ENCODE assay signal across 26 mouse cellular contexts in genomic region chr7:140121338-140121910, GRCm38 (mm10). TPM values are rescaled to one million over a fixed set of nuclear protein-coding genes. Genes with fewer than 3 reads are reported as not detected.
DNase-seq lines count a peak whose midpoint lies in the region; ATAC-seq and TF ChIP-seq lines count a peak whose summit lies in the region.
"Had no signal": no experiment of that assay in that cellular context is flagged by ENCODE, and none has a peak within 500 bp of the region (broad histone marks: within the 10 kb centered on the region; RNA-seq: fewer than 3 reads in every experiment).

No protein-coding gene starts in this region.

- H3K4me3 ChIP-seq in intestine, embryonic 16.5 days (ENCODE audit: low read length) = no peak overlapping the region
- no peak overlapping the region for H3K4me3 ChIP-seq in intestine, embryonic 15.5 days (replicated peaks)
- no peak overlapping the region for H3K4me3 ChIP-seq in CH12.LX (replicated peaks in 1 of 3; ENCODE audit: low read depth in 2 of 3, low read length in 2 of 3, poor library complexity in 1 of 3)
- no peak overlapping the region for H3K4me3 ChIP-seq in stomach, embryonic 15.5 days (replicated peaks)
- H3K4me3 ChIP-seq: embryonic facial prominence, embryonic 10.5 days; forebrain, embryonic 13.5 days; heart, embryonic 13.5 days had no signal

- DNase-seq in 3T3-L1 (ENCODE audit: low read depth, low spot score) (peak; percentile 60), CH12.LX (ENCODE audit: extremely low read depth) (no peak)
- no peak for DNase-seq in lung, postnatal 4 days
- no peak for DNase-seq in left cerebral cortex, postnatal 10 days (ENCODE audit: extremely low spot score in 1 of 2, low spot score in 2 of 2)
- no peak for DNase-seq in ovary, postnatal 10 days (ENCODE audit: low spot score)
- DNase-seq: adrenal gland, adult 2 months; adrenal gland, postnatal 36 days; cerebellum, adult 2 months; cerebellum, postnatal 10 days; forebrain, postnatal 0 days; gastrocnemius, postnatal 14 days; heart, adult 11 months; heart, postnatal 36 days had no signal

- dilution Hi-C loops in CH12.LX (cut with MboI; ENCODE audit: extremely low pct_ligation_motif_present, extremely low pct_unique_long_range_greater_than_20kb, low sequenced_read_pairs) = no loop called here

- H3K9ac ChIP-seq in intestine, embryonic 16.5 days (ENCODE audit: low read depth, low read length) = no peak overlapping the region
- H3K9ac ChIP-seq in intestine, embryonic 15.5 days = no peak overlapping the region
- no peak overlapping the region for H3K9ac ChIP-seq in CH12.LX (ENCODE audit: insufficient read depth, low read depth)
- no peak overlapping the region for H3K9ac ChIP-seq in stomach, embryonic 15.5 days
- H3K9ac ChIP-seq: forebrain, embryonic 13.5 days; forebrain, postnatal 0 days; heart, embryonic 13.5 days had no signal

- no peak for ATAC-seq in intestine, embryonic 16.5 days
- no peak for ATAC-seq in intestine, embryonic 15.5 days
- ATAC-seq in stomach, embryonic 15.5 days (ENCODE audit: insufficient read depth, low FRiP score, low read depth) = peak; percentile 54
- ATAC-seq: activated CD4-positive, CD25-positive, alpha-beta regulatory T cell, adult 4 months; CD4-positive, CD25-positive, alpha-beta regulatory T cell, adult 4 months; forebrain, embryonic 13.5 days; forebrain, postnatal 0 days; hindbrain, embryonic 16.5 days; Patski had no signal

- no peak for TF ChIP-seq RAD21 in CH12.LX (IDR thresholded peaks at IDR 0.05; ENCODE audit: low read depth, low read length)

- TF ChIP-seq POLR2A in CH12.LX (IDR thresholded peaks at IDR 0.05; ENCODE audit: low read depth, low read length) = no peak

- peaks cover 5% of the 10 kb centered on the region for H3K4me1 ChIP-seq in intestine, embryonic 16.5 days (ENCODE audit: control insufficient read depth, insufficient read depth, low read length)
- H3K4me1 ChIP-seq in intestine, embryonic 15.5 days (replicated peaks) = peaks cover 5% of the 10 kb centered on the region
- H3K4me1 ChIP-seq in CH12.LX (ENCODE audit: control insufficient read depth in 1 of 2, insufficient read depth in 2 of 2) = peaks cover 18 to 70% of the 10 kb centered on the region in 2 experiments
- H3K4me1 ChIP-seq in stomach, embryonic 15.5 days = peaks cover 5% of the 10 kb centered on the region; the same call in 1 of the 2 replicates

- no peaks in the 10 kb centered on the region for H3K9me3 ChIP-seq in intestine, embryonic 16.5 days (ENCODE audit: control insufficient read depth, low read length)
- no peaks in the 10 kb centered on the region for H3K9me3 ChIP-seq in intestine, embryonic 15.5 days
- H3K9me3 ChIP-seq in CH12.LX (replicated peaks; ENCODE audit: low read length) = no peaks in the 10 kb centered on the region
- no peaks in the 10 kb centered on the region for H3K9me3 ChIP-seq in stomach, embryonic 15.5 days
- H3K9me3 ChIP-seq: embryonic facial prominence, embryonic 10.5 days; forebrain, embryonic 13.5 days; heart, embryonic 13.5 days had no signal

- no peaks in the 10 kb centered on the region for H3K27me3 ChIP-seq in intestine, embryonic 16.5 days (replicated peaks; ENCODE audit: control insufficient read depth, insufficient read depth, low read length)
- no peaks in the 10 kb centered on the region for H3K27me3 ChIP-seq in intestine, embryonic 15.5 days (replicated peaks)
- H3K27me3 ChIP-seq in CH12.LX (replicated peaks) = no peaks in the 10 kb centered on the region
- no peaks in the 10 kb centered on the region for H3K27me3 ChIP-seq in stomach, embryonic 15.5 days (replicated peaks)
- H3K27me3 ChIP-seq: forebrain, embryonic 13.5 days; heart, embryonic 13.5 days; Patski had no signal

- no peak overlapping the region for H3K4me2 ChIP-seq in intestine, embryonic 16.5 days (ENCODE audit: low read depth, low read length)
- H3K4me2 ChIP-seq in intestine, embryonic 15.5 days (replicated peaks) = no peak overlapping the region
- peak overlapping the region; percentile 30 for H3K4me2 ChIP-seq in CH12.LX (ENCODE audit: insufficient read depth, low read depth, poor library complexity, severe bottlenecking)
- no peak overlapping the region for H3K4me2 ChIP-seq in stomach, embryonic 15.5 days
- H3K4me2 ChIP-seq: forebrain, embryonic 13.5 days; heart, embryonic 13.5 days had no signal

- intact Hi-C loops in left cerebral cortex, postnatal 10 days (cut with DNase I) = no loop called here

- TF ChIP-seq EP300 in CH12.LX (IDR thresholded peaks at IDR 0.05; ENCODE audit: low read length) = no peak; the same call in 1 of the 2 replicates

- peak overlapping the region; percentile 26; the same call in 1 of the 2 replicates for H3K27ac ChIP-seq in intestine, embryonic 16.5 days (ENCODE audit: low read length)
- no peak overlapping the region for H3K27ac ChIP-seq in intestine, embryonic 15.5 days
- H3K27ac ChIP-seq in CH12.LX (ENCODE audit: insufficient read depth, low read depth) = peak overlapping the region; percentile 51
- peak overlapping the region; percentile 44; the same call in 1 of the 2 replicates for H3K27ac ChIP-seq in stomach, embryonic 15.5 days
- H3K27ac ChIP-seq: embryonic facial prominence, embryonic 10.5 days; forebrain, embryonic 13.5 days; heart, embryonic 13.5 days had no signal

- no peaks in the 10 kb centered on the region; the same call in none of the 2 replicates for H3K79me2 ChIP-seq in CH12.LX (replicated peaks; ENCODE audit: control insufficient read depth, extremely low read depth, insufficient read depth, poor library complexity, severe bottlenecking)

- 64% methylated on average over 13 of the region's 13 CpGs for WGBS in intestine, embryonic 16.5 days
- WGBS in intestine, embryonic 15.5 days = 63% methylated on average over 13 of the region's 13 CpGs
- 54% methylated on average over 13 of the region's 13 CpGs for WGBS in stomach, embryonic 15.5 days

- TF ChIP-seq CTCF in CH12.LX (conservative IDR thresholded peaks at IDR 0.05 in 1 of 2, IDR thresholded peaks at IDR 0.05 in 1 of 2; ENCODE audit: low read depth in 2 of 2, low read length in 2 of 2) = no peak

- no peaks in the 10 kb centered on the region for H3K36me3 ChIP-seq in intestine, embryonic 16.5 days (ENCODE audit: control insufficient read depth, insufficient read depth, low read length)
- no peaks in the 10 kb centered on the region for H3K36me3 ChIP-seq in intestine, embryonic 15.5 days
- H3K36me3 ChIP-seq in CH12.LX (replicated peaks in 1 of 2; ENCODE audit: control insufficient read depth in 1 of 2, insufficient read depth in 1 of 2, low read length in 1 of 2) = peaks cover 0 to 6% of the 10 kb centered on the region in 2 experiments
- no peaks in the 10 kb centered on the region for H3K36me3 ChIP-seq in stomach, embryonic 15.5 days
- H3K36me3 ChIP-seq: embryonic facial prominence, embryonic 10.5 days; heart, embryonic 13.5 days had no signal

- in situ Hi-C loops in CH12.LX (cut with MboI; ENCODE audit: low pct_ligation_motif_present, low pct_unique_long_range_greater_than_20kb, low sequenced_read_pairs) = no loop called here

TF ChIP-seq in CH12.LX, 34 proteins besides CTCF, POLR2A, EP300 and RAD21 (continues in another document):
- TF ChIP-seq POLR2AphosphoS2 (IDR thresholded peaks at IDR 0.05; ENCODE audit: low read depth, low read length) = no peak
- no peak; the same call in 1 of the 2 replicates for TF ChIP-seq MYC (IDR thresholded peaks at IDR 0.05; ENCODE audit: low read depth, low read length)

RNA-seq across cellular contexts. Expression of gene Echs1, which starts 5.1 kb away (rescaled TPM):
- 216 and 217 TPM in 2 replicates for polyA plus RNA-seq in intestine, embryonic 16.5 days (2015; fragmentation: Nextera tagmentation; extraction: Ambion mirVana)
- polyA plus RNA-seq in intestine, embryonic 15.5 days (2015; fragmentation: Nextera tagmentation; extraction: Ambion mirVana) = 183 and 188 TPM in 2 replicates
- total RNA-seq in CH12.LX (2012; rRNA removed) (39.8 and 43.3 TPM in 2 replicates), CH12.LX (2014; rRNA removed) (72.0 and 74.4 TPM in 2 replicates)
- 43.8 and 47.8 TPM in 2 replicates for polyA plus RNA-seq in CH12.LX (2012; ENCODE audit: insufficient read length, low read depth)
- 155 and 165 TPM in 2 replicates for polyA plus RNA-seq in stomach, embryonic 15.5 days (2015; fragmentation: Nextera tagmentation; extraction: Ambion mirVana)
- total RNA-seq in left cerebral cortex, postnatal 10 days (2021) = 10 to 100 TPM; 57.3 to 57.5 TPM

RNA-seq across cellular contexts. Expression of gene Paox, which starts 5.8 kb away (rescaled TPM):
- 38.6 and 41.0 TPM in 2 replicates for polyA plus RNA-seq in intestine, embryonic 16.5 days (2015; fragmentation: Nextera tagmentation; extraction: Ambion mirVana)
- polyA plus RNA-seq in intestine, embryonic 15.5 days (2015; fragmentation: Nextera tagmentation; extraction: Ambion mirVana) = 38.3 and 38.4 TPM in 2 replicates
- total RNA-seq in CH12.LX (2012; rRNA removed) (40.0 and 42.3 TPM in 2 replicates), CH12.LX (2014; rRNA removed) (34.5 and 36.6 TPM in 2 replicates)
- polyA plus RNA-seq in CH12.LX (2012; ENCODE audit: insufficient read length, low read depth) = 30.4 and 39.7 TPM in 2 replicates
- polyA plus RNA-seq in stomach, embryonic 15.5 days (2015; fragmentation: Nextera tagmentation; extraction: Ambion mirVana) = 30.6 and 33.7 TPM in 2 replicates
- total RNA-seq in left cerebral cortex, postnatal 10 days (2021) = 1 to 10 TPM; 6.5 to 9.4 TPM
- total RNA-seq: MEL had no signal

RNA-seq across cellular contexts. Expression of gene Mtg1, which starts 15.9 kb away (rescaled TPM):
- 31.1 and 33.3 TPM in 2 replicates for polyA plus RNA-seq in intestine, embryonic 16.5 days (2015; fragmentation: Nextera tagmentation; extraction: Ambion mirVana)
- polyA plus RNA-seq in intestine, embryonic 15.5 days (2015; fragmentation: Nextera tagmentation; extraction: Ambion mirVana) = 24.0 and 27.3 TPM in 2 replicates
- 19.3 and 26.6 TPM in 2 replicates for total RNA-seq in CH12.LX (2012; rRNA removed)
- total RNA-seq in CH12.LX (2014; rRNA removed) = 20.7 and 29.4 TPM in 2 replicates
- polyA plus RNA-seq in CH12.LX (2012; ENCODE audit: insufficient read length, low read depth) = 39.6 and 39.8 TPM in 2 replicates
- 23.5 and 26.9 TPM in 2 replicates for polyA plus RNA-seq in stomach, embryonic 15.5 days (2015; fragmentation: Nextera tagmentation; extraction: Ambion mirVana)
- 10 to 100 TPM; 21.3 to 29.2 TPM for total RNA-seq in left cerebral cortex, postnatal 10 days (2021)

RNA-seq across cellular contexts. Expression of gene Fuom, which starts 19.2 kb away (rescaled TPM):
- 68.2 and 70.7 TPM in 2 replicates for polyA plus RNA-seq in intestine, embryonic 16.5 days (2015; fragmentation: Nextera tagmentation; extraction: Ambion mirVana)
- 53.5 and 59.6 TPM in 2 replicates for polyA plus RNA-seq in intestine, embryonic 15.5 days (2015; fragmentation: Nextera tagmentation; extraction: Ambion mirVana)
- 0.76 and 1.8 TPM in 2 replicates for total RNA-seq in CH12.LX (2012; rRNA removed)
- total RNA-seq in CH12.LX (2014; rRNA removed) = not detected in 2 replicates
- 0.64 and 0.86 TPM in 2 replicates for polyA plus RNA-seq in CH12.LX (2012; ENCODE audit: insufficient read length, low read depth)
- 32.4 and 41.4 TPM in 2 replicates for polyA plus RNA-seq in stomach, embryonic 15.5 days (2015; fragmentation: Nextera tagmentation; extraction: Ambion mirVana)
- 10 to 100 TPM; 22.6 to 30.0 TPM for total RNA-seq in left cerebral cortex, postnatal 10 days (2021)

RNA-seq across cellular contexts. Expression of gene Prap1, which starts 28.2 kb away (rescaled TPM):
- 902 and 1,035 TPM in 2 replicates for polyA plus RNA-seq in intestine, embryonic 16.5 days (2015; fragmentation: Nextera tagmentation; extraction: Ambion mirVana)
- polyA plus RNA-seq in intestine, embryonic 15.5 days (2015; fragmentation: Nextera tagmentation; extraction: Ambion mirVana) = 487 and 598 TPM in 2 replicates
- total RNA-seq in CH12.LX (2012; rRNA removed) (not detected in 2 replicates), CH12.LX (2014; rRNA removed) (not detected in 2 replicates)
- not detected in 2 replicates for polyA plus RNA-seq in CH12.LX (2012; ENCODE audit: insufficient read length, low read depth)
- polyA plus RNA-seq in stomach, embryonic 15.5 days (2015; fragmentation: Nextera tagmentation; extraction: Ambion mirVana) = 165 and 169 TPM in 2 replicates
- not detected for total RNA-seq in left cerebral cortex, postnatal 10 days (2021)
- total RNA-seq: adrenal gland, adult 2 months; adrenal gland, postnatal 36 days; forebrain, postnatal 0 days; gastrocnemius, adult 18-20 months; gastrocnemius, postnatal 14 days; heart, postnatal 36 days; MEL had no signal
- polyA plus RNA-seq: activated CD4-positive, CD25-positive, alpha-beta regulatory T cell, adult 4 months; adrenal gland, adult 2 months; CD4-positive, CD25-positive, alpha-beta regulatory T cell, adult 4 months; cerebellum, adult 2 months; embryonic facial prominence, embryonic 10.5 days; forebrain, embryonic 13.5 days; forebrain, postnatal 0 days; hindbrain, embryonic 11.5 days; hindbrain, embryonic 16.5 days; Patski had no signal
